Mouse (Mus musculus) erythroblast, adult 5-6 weeks (primary cell): ENCODE measurements at regions not wholly inside any gene's neighbourhood (a gene's known extent, or its start where the extent isn't known, plus 50 kb on each side); places are given as distances from the start of the nearest gene placed in this dataset.
"Not testable (repeated sequence)": the region's sequence is repeated elsewhere in the genome, so short reads cannot be mapped to it uniquely, and the experiment has no call there.

ENCODE experiments used
- ATAC-seq: replicated peaks from 2 replicates; pipeline ENCODE4 v1.8.0; 2016; ENCODE audit warnings: moderate number of reproducible peaks, mild to moderate bottlenecking, moderate TSS enrichment, inconsistent platforms; ENCODE audit not compliant: poor library complexity, low FRiP score, severe bottlenecking

GRCm38 (mm10) chr13:20039590-20039989 is 50.8 kb upstream of the Elmo1 start:
- no peak for ATAC-seq

- ATAC-seq, result peak; percentile 65
These were observed 51.9 kb upstream of the Elmo1 start for GRCm38 (mm10) chr13:20038463-20038862.

- no peak for ATAC-seq
These were observed 53.0 kb upstream of the Elmo1 start for GRCm38 (mm10) chr13:20037436-20037835.

GRCm38 (mm10) chr13:20033937-20034735 is 56.3 kb upstream of the Elmo1 start:
- no peak for ATAC-seq

- no peak for ATAC-seq
These were observed 58.7 kb upstream of the Elmo1 start for GRCm38 (mm10) chr13:20031660-20032059.

GRCm38 (mm10) chr13:20031082-20031481 is 59.3 kb upstream of the Elmo1 start:
- no peak for ATAC-seq

GRCm38 (mm10) chr13:20026612-20027011 is 63.8 kb upstream of the Elmo1 start:
- no peak for ATAC-seq

GRCm38 (mm10) chr13:20016454-20016853 is 73.9 kb upstream of the Elmo1 start:
- ATAC-seq, result not testable (repeated sequence)

GRCm38 (mm10) chr13:20012621-20013020 is 77.8 kb upstream of the Elmo1 start:
- no peak for ATAC-seq

GRCm38 (mm10) chr13:20009164-20009563 is 81.2 kb upstream of the Elmo1 start:
- no peak for ATAC-seq

- ATAC-seq, result no peak
These were observed 82.8 kb upstream of the Elmo1 start for GRCm38 (mm10) chr13:20007561-20007960.

GRCm38 (mm10) chr13:19997606-19998005 is 92.8 kb upstream of the Elmo1 start:
- ATAC-seq, result no peak

GRCm38 (mm10) chr13:19975621-19976020 is 114.8 kb upstream of the Elmo1 start:
- no peak for ATAC-seq

- ATAC-seq, result no peak
These were observed 123.8 kb upstream of the Elmo1 start for GRCm38 (mm10) chr13:19966566-19966965.

- ATAC-seq, result no peak
These were observed 127.4 kb upstream of the Elmo1 start for GRCm38 (mm10) chr13:19963031-19963430.

GRCm38 (mm10) chr13:19928761-19929160 is 104.7 kb upstream of the Gpr141 start:
- ATAC-seq, result no peak

GRCm38 (mm10) chr13:19927807-19928206 is 103.8 kb upstream of the Gpr141 start:
- no peak for ATAC-seq

GRCm38 (mm10) chr13:19921084-19921827 is 97.2 kb upstream of the Gpr141 start:
- ATAC-seq, result no peak

GRCm38 (mm10) chr13:19911860-19912584 is 88.0 kb upstream of the Gpr141 start:
- no peak for ATAC-seq

GRCm38 (mm10) chr13:19902786-19903185 is 78.7 kb upstream of the Gpr141 start:
- no peak for ATAC-seq
